Mouse (Mus musculus) heart, embryonic 16.5 days (tissue): Measurements from ENCODE around the gene Pwp2. TPM values are rescaled to one million over a fixed set of nuclear protein-coding genes. Genes with fewer than 3 reads are reported as not detected.

Source experiments
- ATAC-seq: fragments of 200-750 bp; cut with Nextera tagmentation; replicated peaks from 2 replicates; pipeline ENCODE4 v1.8.0; 2017; ENCODE audit warnings: moderate number of reproducible peaks; ENCODE audit not compliant: insufficient read depth, low FRiP score; ENCODE audit errors: extremely low read depth
- H3K27ac ChIP-seq: fragments of 300-500 bp; sonication (generic); 2 replicates; pipeline ENCODE4 v1.5.1; 2014; ENCODE audit warnings: mild to moderate bottlenecking, low read length, control low read depth, moderate library complexity
- H3K27me3 ChIP-seq: fragments of 300-500 bp; sonication (generic); 2 replicates; pipeline ENCODE4 v1.6.1; 2014; ENCODE audit warnings: low read length, mixed read lengths; ENCODE audit not compliant: control insufficient read depth, insufficient read depth
- H3K36me3 ChIP-seq: fragments of 300-500 bp; sonication (generic); 2 replicates; pipeline ENCODE4 v1.6.1; 2014; ENCODE audit not compliant: control insufficient read depth, insufficient read depth
- H3K4me1 ChIP-seq: fragments of 300-500 bp; sonication (generic); 2 replicates; pipeline ENCODE4 v1.6.1; 2014; ENCODE audit warnings: low read length, mixed read lengths; ENCODE audit not compliant: control insufficient read depth, insufficient read depth
- H3K4me2 ChIP-seq: fragments of 300-500 bp; sonication (generic); 2 replicates; pipeline ENCODE4 v1.6.1; 2014; ENCODE audit warnings: low read depth, mild to moderate bottlenecking, control low read depth, low read length
- H3K4me3 ChIP-seq: fragments of 300-500 bp; sonication (generic); 2 replicates; pipeline ENCODE4 v1.5.1; 2014; ENCODE audit warnings: mild to moderate bottlenecking, control low read depth, low read length
- H3K9ac ChIP-seq: fragments of 300-500 bp; sonication (generic); 2 replicates; pipeline ENCODE4 v1.6.1; 2014; ENCODE audit warnings: low read length, control low read depth
- H3K9me3 ChIP-seq: fragments of 300-500 bp; sonication (generic); replicated peaks from 2 replicates; pipeline ENCODE4 v1.6.1; 2016; ENCODE audit warnings: low read length; ENCODE audit not compliant: control insufficient read depth
- WGBS: fragments of 180-500 bp; shearing (Covaris S2); extraction: QIAGEN DNeasy Blood & Tissue Kit; methylation state at CpG from one replicate; pipeline ENCODE4 v1.1.7; 2014; 5-methylcytosine and 5-hydroxymethylcytosine counted together
- polyA plus RNA-seq: library from polyadenylated mRNA; unstranded; fragments of >200 nt; fragmentation: Nextera tagmentation; extraction: Ambion mirVana; gene quantifications from 2 replicates; pipeline ENCODE4 v1.2.1, GENCODE M21; 2015

Gene Pwp2
- polyA plus RNA-seq, result 12.4 and 12.6 TPM in 2 replicates

DNA sequence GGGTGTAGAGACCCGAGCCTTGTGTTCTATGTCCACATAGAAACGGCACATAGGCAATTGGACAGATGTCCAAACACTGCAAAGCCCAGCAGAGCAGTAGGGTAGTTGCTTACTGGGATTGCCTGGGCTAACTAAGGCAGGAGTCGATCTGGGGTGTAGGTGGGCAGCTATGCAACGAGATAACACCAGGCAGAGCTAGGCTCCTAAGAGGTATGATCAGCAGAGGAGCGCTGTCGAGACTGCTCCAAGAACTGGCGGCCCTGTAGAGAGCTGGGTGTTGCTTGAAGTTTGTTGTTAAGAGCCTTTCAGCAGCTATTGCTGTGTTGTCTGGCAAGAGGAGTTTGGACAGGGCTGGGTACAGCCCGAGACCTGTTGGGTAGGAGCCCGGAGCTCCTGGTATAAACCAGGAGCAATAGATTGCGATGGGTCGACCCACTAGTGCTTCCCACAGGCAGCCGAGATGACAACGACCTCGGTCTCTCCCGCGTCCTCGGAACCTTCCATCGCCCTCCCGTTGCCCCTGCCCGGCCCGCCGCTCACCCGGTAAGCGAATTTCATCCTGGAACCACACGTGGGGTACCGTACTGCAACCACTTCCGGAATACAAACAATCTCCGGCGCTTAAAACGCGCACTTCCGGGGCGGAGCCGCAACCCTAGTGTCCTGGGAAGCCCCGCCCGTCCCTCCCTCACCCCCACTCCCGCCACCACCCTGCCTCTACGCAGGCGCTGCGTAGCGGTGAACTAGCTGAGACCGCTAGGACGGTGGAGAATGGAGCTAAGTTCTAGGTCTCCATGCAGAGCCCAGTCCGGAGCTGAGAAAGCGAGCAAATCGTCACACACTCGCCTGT is at the start of gene Pwp2:
Pwp2 (minus strand) TSS at position 619 of the 850 bp plus-strand sequence.
- Histone ChIP-seq H3K9me3 (no peaks in the 10 kb centered on the region), H3K36me3 (peaks cover 31% of the 10 kb centered on the region), H3K4me3 (peak within 1 kb of the TSS; percentile 74), H3K27ac (peak within 1 kb of the TSS; percentile 83), H3K27me3 (no peaks in the 10 kb centered on the region), H3K4me2 (peak within 1 kb of the TSS; percentile 97), H3K9ac (peak within 1 kb of the TSS; percentile 77), H3K4me1 (peaks cover 10% of the 10 kb centered on the region)
- WGBS, result 1% methylated on average over 47 of the region's 47 CpGs
- peak; percentile 95 for ATAC-seq

DNA sequence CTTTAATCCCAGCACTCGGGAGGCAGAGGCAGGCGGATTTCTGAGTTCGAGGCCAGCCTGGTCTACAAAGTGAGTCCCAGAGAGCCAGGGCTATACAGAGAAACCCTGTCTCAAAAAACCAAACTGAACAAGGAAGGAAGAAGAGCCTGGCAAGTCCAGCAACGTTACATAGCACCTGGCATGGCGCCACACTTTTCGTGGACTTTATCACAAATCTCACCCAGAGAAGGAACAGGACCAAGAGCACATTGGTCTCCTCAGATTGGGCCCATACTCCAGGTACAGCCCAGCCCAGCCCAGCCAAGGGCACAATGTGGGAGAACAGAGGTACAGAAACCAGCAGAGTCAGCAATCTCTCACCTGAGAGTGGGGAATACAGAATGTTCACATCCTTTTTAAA is 48.8 kb upstream of the Pwp2 start:
- 75% methylated on average over 6 of the region's 6 CpGs for WGBS
- H3K27me3 ChIP-seq, result no peaks in the 10 kb centered on the region
- H3K9me3 ChIP-seq, result no peaks in the 10 kb centered on the region
- H3K9ac ChIP-seq, result no peak overlapping the region
- H3K4me2 ChIP-seq, result no peak overlapping the region
- H3K4me3 ChIP-seq, result no peak overlapping the region
- no peak overlapping the region for H3K27ac ChIP-seq
- H3K4me1 ChIP-seq, result peaks cover 3% of the 10 kb centered on the region; the same call in 1 of the 2 replicates
- no peak for ATAC-seq
- H3K36me3 ChIP-seq, result peaks cover 5% of the 10 kb centered on the region; the same call in 1 of the 2 replicates

DNA sequence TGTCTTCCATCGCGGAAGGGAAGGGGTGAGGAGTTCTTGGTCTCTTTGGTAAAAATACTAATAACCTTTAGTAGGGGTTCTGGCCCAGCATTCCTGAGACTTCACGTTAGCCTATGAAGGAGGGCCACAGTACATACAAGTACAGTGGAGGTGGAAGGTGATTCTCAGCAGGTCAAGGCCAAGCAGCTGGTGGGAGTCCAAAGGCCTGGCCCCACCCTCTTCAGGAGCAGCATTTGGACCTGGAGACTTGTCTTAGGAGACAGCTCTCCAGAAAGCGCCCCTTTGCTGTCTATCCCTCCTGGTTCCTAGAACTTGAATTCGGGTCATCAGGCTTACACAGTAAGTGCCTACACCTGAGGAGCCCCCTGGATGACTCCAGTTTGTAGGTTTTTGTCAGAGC is 48.2 kb upstream of the Pwp2 start:
- Histone ChIP-seq H3K9me3 (no peaks in the 10 kb centered on the region), H3K4me1 (peaks cover 3% of the 10 kb centered on the region; the same call in 1 of the 2 replicates), H3K4me3 (no peak overlapping the region), H3K27ac (no peak overlapping the region), H3K9ac (no peak overlapping the region), H3K4me2 (no peak overlapping the region), H3K27me3 (no peaks in the 10 kb centered on the region), H3K36me3 (peaks cover 5% of the 10 kb centered on the region; the same call in 1 of the 2 replicates)
- 86% methylated on average over 5 of the region's 5 CpGs for WGBS
- no peak for ATAC-seq

DNA sequence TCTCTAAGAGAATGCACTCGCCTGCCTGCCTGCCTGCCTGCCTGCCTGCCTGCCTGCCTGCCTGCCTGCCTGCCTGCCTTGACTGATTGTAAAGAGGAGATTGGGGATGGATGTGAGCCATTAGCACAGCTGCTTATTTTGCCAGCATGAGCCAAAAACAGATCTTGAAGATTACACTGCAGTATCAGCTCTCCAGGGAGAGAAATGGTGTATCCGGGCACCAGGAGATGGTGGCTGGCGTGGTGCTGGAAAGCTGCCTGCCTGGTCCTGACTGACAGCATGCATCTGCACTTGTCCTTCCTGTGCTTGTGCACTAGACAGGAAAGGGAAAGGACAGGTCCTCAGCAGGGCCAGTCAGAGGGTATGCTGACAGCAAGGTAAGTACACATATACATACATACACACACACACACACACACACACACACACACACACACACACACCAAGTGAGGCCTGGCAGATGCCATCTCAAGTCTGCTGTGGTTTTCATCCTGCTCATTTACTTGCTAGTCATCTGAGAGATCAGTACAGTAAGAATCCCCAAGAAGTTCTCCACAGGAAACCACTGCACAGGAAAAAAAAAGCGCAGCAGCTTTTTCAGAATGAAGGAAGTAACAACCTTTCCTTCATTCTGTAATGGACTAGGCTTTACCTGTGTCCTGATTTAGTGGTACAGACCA is 47.5 kb upstream of the Pwp2 start:
- Histone ChIP-seq H3K4me3 (no peak overlapping the region), H3K9ac (no peak overlapping the region), H3K36me3 (peaks cover 8% of the 10 kb centered on the region), H3K9me3 (no peaks in the 10 kb centered on the region), H3K27me3 (no peaks in the 10 kb centered on the region), H3K4me2 (no peak overlapping the region), H3K27ac (no peak overlapping the region), H3K4me1 (peaks cover 3% of the 10 kb centered on the region; the same call in 1 of the 2 replicates)
- 80% methylated on average over 4 of the region's 4 CpGs for WGBS
- no peak for ATAC-seq

DNA sequence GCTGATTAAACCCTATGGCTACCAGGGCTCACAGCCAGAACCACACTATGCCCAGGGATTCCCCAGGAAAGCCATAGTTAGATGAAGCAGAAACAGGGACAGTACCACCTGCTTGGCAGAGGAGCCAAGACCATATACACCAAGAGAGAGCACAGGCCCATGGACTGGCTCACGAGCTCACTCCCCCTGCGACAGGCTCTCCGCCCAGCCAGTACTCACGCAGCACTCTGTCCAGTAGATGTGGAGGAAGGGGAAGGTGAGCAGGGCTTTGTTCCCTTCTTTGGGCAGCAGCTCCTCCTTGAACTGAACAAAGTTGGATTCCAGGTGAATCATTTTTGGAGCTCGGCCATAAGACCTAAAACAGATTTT is 43.6 kb upstream of the Pwp2 start:
- Histone ChIP-seq H3K4me2 (no peak overlapping the region), H3K4me1 (no peaks in the 10 kb centered on the region; the same call in 1 of the 2 replicates), H3K36me3 (peaks cover 8% of the 10 kb centered on the region), H3K4me3 (no peak overlapping the region), H3K27me3 (no peaks in the 10 kb centered on the region), H3K9ac (no peak overlapping the region), H3K9me3 (no peaks in the 10 kb centered on the region), H3K27ac (no peak overlapping the region)
- WGBS, result 84% methylated on average over 5 of the region's 5 CpGs
- ATAC-seq, result no peak

DNA sequence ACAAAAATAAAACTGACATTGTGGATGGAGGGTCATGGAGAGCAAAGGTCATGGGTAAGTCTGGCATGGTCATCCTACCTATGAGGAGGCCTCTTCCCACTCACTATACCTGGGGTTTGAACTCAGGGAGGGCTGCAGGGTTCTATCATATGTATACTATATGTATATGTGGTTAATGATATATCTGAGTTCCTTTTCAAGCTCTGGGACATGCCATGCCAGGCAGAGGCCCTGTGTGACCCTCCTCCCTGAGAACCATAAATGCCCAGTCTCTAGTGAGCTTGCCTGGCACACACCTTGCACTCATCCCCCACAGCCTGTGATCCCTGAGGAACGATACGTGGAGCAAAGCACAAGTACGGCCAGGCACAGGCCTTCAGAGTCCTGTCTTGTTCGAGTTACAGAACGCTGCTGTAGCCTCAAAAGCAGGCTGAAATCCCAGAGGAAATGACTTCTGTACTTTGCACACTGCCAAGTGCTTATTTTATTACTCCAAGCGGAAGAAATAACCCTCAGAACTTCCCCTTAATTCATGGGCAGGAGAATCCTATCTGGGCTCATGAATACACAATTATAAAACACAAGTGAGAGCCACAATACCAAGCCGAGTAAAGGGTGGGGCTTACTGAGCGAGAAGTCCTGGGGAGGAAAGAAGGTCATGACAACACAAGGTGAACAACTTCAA is 43.1 kb upstream of the Pwp2 start:
- no peak overlapping the region for H3K4me3 ChIP-seq

DNA sequence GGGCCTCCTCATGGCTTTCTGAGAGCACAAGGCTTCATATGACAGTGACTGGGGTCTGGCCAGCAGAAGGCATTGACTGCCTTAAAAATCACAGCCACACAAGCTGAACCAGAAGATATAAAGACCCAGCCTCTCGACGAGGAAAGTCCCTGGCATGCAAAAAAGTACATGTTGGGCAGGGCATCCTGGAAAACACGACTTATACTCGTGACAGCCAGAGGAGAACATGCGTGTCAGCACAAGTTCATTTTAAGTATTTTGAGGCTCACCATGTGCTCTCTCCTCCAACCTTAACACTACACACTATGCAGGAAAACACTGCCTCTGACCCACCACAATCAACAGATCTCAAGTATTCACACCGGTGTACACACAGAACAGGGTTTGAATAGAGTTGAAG is 39.2 kb upstream of the Pwp2 start:
- H3K9me3 ChIP-seq, result no peaks in the 10 kb centered on the region
- H3K4me3 ChIP-seq, result no peak overlapping the region
- no peak overlapping the region for H3K27ac ChIP-seq
- H3K27me3 ChIP-seq, result no peaks in the 10 kb centered on the region
- H3K4me1 ChIP-seq, result no peaks in the 10 kb centered on the region
- 83% methylated on average over 6 of the region's 6 CpGs for WGBS
- H3K4me2 ChIP-seq, result no peak overlapping the region
- ATAC-seq, result no peak
- peaks cover 9% of the 10 kb centered on the region for H3K36me3 ChIP-seq
- no peak overlapping the region for H3K9ac ChIP-seq

More for the DNA sequence above, 43.1 kb upstream of the Pwp2 start:
- no peak overlapping the region for H3K27ac ChIP-seq
- H3K9me3 ChIP-seq, result no peaks in the 10 kb centered on the region
- H3K4me1 ChIP-seq, result no peaks in the 10 kb centered on the region; the same call in 1 of the 2 replicates
- H3K36me3 ChIP-seq, result peaks cover 8% of the 10 kb centered on the region
- no peak for ATAC-seq
- H3K9ac ChIP-seq, result no peak overlapping the region
- WGBS, result 76% methylated on average over 8 of the region's 8 CpGs
- H3K4me2 ChIP-seq, result no peak overlapping the region
- H3K27me3 ChIP-seq, result no peaks in the 10 kb centered on the region

DNA sequence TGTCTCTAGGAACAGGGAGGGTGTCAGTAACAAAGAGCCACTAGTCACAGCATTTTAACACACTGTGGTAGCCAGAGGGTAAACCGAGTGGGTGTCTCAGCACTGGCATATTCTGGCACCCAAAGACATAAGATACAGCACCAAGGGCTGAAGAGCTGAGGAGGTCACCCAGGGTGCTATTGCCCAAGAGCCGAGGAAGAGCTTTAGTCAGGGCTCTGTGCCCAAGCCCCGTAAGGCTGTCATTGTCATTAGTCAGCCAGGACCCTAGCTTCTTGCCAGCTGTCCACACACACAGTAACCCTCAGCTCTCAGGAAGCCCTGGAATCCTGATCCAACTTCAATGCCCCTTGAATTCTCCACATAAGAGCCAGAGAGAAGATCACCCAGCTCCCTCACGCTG is 38.0 kb upstream of the Pwp2 start:
- Histone ChIP-seq H3K27ac (no peak overlapping the region), H3K4me2 (no peak overlapping the region), H3K4me1 (no peaks in the 10 kb centered on the region), H3K9ac (no peak overlapping the region), H3K4me3 (no peak overlapping the region), H3K36me3 (peaks cover 11% of the 10 kb centered on the region), H3K27me3 (no peaks in the 10 kb centered on the region), H3K9me3 (no peaks in the 10 kb centered on the region)
- 64% methylated on average over 4 of the region's 4 CpGs for WGBS
- ATAC-seq, result no peak
